Mouse (Mus musculus) brain, embryonic 14.5 days (tissue): ENCODE measurements around the gene Pacrg.

Experiments used
- CTCF ChIP-seq: fragments of 200-500 bp; IDR thresholded peaks from 2 replicates; pipeline ENCODE4 v1.5.1; 2012; ENCODE audit warnings: inconsistent platforms, mild to moderate bottlenecking, moderate library complexity, borderline replicate concordance; ENCODE audit not compliant: insufficient read depth, insufficient read length; ENCODE audit errors: extremely low read depth
- POLR2A ChIP-seq: fragments of 200-500 bp; IDR thresholded peaks from 2 replicates; pipeline ENCODE4 v1.6.1; 2012; ENCODE audit warnings: mild to moderate bottlenecking, inconsistent platforms, borderline replicate concordance; ENCODE audit not compliant: poor library complexity, insufficient read depth, insufficient read length, severe bottlenecking; ENCODE audit errors: extremely low read depth

DNA sequence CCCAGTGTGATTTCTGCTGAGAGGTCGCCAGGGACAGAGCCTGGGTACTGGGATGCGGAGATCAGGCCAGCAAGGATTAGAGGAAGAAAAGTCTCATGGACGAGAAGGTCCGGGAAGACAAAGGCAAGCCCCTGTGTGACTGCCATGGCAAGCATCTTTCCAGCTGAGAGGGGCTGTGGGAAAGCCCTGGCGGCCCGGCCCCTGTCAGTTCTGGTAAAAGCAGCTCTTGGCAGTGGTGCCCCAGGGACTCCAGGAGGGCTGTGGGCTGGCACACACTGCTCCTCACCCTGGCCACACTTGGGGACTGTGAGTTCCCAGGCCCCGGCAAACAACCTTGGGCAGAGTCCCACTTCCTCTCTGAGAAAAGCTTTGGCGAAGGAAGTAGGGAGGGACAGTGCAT is 445.3 kb downstream of the Pacrg start:
- TF ChIP-seq CTCF (no peak), POLR2A (no peak)
